Mouse (Mus musculus): ENCODE results near the gene Doc2g. TPM values are rescaled to one million over a fixed set of nuclear protein-coding genes. Genes with fewer than 3 reads are reported as not detected.
A peak's percentile ranks its signal among the peaks of the same experiment; 100 is the strongest.

The Doc2g gene
- polyA plus RNA-seq, 1 experiment from 2014 or later = 64.5 TPM

DNA sequence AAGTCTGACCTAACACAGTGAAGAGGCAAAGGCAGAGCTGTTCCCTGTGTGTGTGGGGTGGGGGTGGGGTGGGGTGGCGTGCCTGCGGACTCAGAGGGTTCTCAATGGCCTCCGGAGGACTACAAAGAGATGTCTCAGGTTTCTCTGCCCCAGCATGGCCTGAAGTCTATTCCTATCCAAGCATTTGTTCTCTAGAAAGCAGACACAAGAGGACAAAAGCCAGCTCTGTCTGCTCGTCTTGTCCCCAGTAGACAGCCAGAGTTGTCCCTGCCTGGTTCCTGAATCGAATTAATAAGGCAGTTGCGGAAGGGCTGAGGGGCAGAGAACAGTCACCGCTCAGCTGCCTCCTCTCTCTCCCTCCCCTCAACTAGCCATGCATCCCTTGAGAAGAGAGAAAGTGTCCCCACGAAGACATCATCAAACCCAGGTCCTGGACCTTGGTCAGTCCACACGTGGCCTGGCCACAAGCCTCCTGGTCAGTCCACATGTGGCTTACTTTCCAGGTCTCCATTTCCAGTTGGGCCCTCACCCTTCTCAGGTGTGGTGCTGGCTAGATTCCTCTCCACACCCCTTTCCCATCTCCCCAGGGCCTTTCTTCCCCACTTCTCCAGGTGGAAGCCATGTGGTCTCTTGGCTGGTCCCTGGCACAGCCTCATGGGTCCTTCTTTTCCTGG lies 19.4 kb upstream of the Doc2g start:
- Histone ChIP-seq H3K9me3 (replicated peaks; ENCODE audit: control insufficient read depth, low read length) (0 out of 2 replicates have a peak, but pooled peaks cover under 1% of the 10 kb centered on the region), H3K27me3 (ENCODE audit: control insufficient read depth, insufficient read depth, low read length) (no peaks in the 10 kb centered on the region), H3K4me1 (ENCODE audit: control insufficient read depth, insufficient read depth, low read length) (peaks cover 26% of the 10 kb centered on the region), H3K27ac (ENCODE audit: low read depth, low read length) (no peak overlapping the region), H3K9ac (ENCODE audit: low read depth, low read length) (no peak overlapping the region), H3K36me3 (ENCODE audit: control insufficient read depth, insufficient read depth, low read length) (peaks cover 3% of the 10 kb centered on the region; the same call in 1 of the 2 replicates), H3K4me3 (ENCODE audit: low read depth, low read length) (no peak overlapping the region), H3K4me2 (no peak overlapping the region)
- ATAC-seq (replicated peaks; ENCODE audit: insufficient number of reproducible peaks, low FRiP score, low TSS enrichment) = no peak
- WGBS (ENCODE audit: insufficient replicate concordance) = 56% methylated on average over 9 of the region's 9 CpGs

DNA sequence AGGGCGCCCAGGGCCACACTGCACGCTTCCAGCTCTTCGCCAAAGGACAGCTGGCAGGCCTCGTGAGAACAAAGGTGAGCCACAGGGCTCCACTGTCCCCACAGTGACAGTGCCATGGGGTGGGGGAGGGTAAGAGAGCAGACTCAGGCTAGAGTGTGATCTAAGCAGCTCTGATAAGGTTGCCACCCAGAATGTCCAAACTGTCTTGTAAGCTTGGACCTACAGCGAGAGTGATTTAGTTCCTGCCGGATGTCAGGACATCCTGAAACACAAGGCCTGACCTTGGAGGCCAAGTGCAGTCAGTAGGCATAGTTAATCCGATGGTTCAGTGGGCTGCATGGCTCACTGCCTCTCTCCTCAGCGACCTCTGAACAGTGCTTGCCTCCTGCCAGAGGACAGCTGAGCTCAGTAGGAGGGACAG lies 17.8 kb upstream of the Doc2g start:
- Histone ChIP-seq H3K9me3 (replicated peaks; ENCODE audit: control insufficient read depth, low read length) (0 out of 2 replicates have a peak, but pooled peaks cover 2% of the 10 kb centered on the region), H3K4me1 (ENCODE audit: control insufficient read depth, insufficient read depth, low read length) (peaks cover 26% of the 10 kb centered on the region), H3K4me2 (no peak overlapping the region), H3K9ac (ENCODE audit: low read depth, low read length) (0 out of 2 replicates have a peak overlapping the region, but pooled peaks have one; percentile 1), H3K36me3 (ENCODE audit: control insufficient read depth, insufficient read depth, low read length) (peaks cover 3% of the 10 kb centered on the region; the same call in 1 of the 2 replicates), H3K27me3 (ENCODE audit: control insufficient read depth, insufficient read depth, low read length) (no peaks in the 10 kb centered on the region), H3K4me3 (ENCODE audit: low read depth, low read length) (no peak overlapping the region), H3K27ac (ENCODE audit: low read depth, low read length) (peak overlapping the region; percentile 11)
- 29% methylated on average over 8 of the region's 8 CpGs for WGBS (ENCODE audit: insufficient replicate concordance)
- ATAC-seq (replicated peaks; ENCODE audit: insufficient number of reproducible peaks, low FRiP score, low TSS enrichment) = no peak

DNA sequence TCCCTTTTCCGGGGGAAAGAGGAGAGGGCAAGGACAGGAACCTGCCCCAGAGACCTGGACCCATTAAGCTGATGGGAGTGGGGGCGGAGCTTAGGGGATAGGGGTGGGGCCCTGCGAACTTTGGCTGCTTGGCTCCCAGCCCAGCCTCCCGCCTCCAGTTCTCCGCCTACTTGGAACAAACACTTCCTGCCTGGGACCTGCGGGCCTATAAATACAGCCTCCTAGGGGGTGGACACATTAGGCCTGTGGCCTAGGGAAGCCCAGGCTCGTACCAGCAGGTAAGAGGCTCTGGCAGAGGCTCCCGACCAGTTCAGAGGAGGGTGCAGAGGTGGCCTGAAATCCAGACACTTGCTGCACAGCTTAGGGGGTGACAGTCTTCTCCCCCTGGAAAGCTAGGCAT lies 16.8 kb upstream of the Doc2g start, which contains the start of gene Acy3:
TSS of gene Acy3 (plus strand) at position 237 of the 400 bp plus-strand sequence.
- peak within 1 kb of the TSS; percentile 27 for H3K4me2 ChIP-seq
- peaks cover 3% of the 10 kb centered on the region; the same call in 1 of the 2 replicates for H3K36me3 ChIP-seq (ENCODE audit: control insufficient read depth, insufficient read depth, low read length)
- no peak within 1 kb of the TSS for H3K4me3 ChIP-seq (ENCODE audit: low read depth, low read length)
- H3K27ac ChIP-seq (ENCODE audit: low read depth, low read length) = peak within 1 kb of the TSS; percentile 11
- ATAC-seq (replicated peaks; ENCODE audit: insufficient number of reproducible peaks, low FRiP score, low TSS enrichment) = peak; percentile 39; the same call in 1 of the 2 replicates
- no peaks in the 10 kb centered on the region for H3K27me3 ChIP-seq (ENCODE audit: control insufficient read depth, insufficient read depth, low read length)
- 17% methylated on average over 8 of the region's 8 CpGs for WGBS (ENCODE audit: insufficient replicate concordance)
- peak within 1 kb of the TSS; percentile 30 for H3K9ac ChIP-seq (ENCODE audit: low read depth, low read length)
- H3K9me3 ChIP-seq (replicated peaks; ENCODE audit: control insufficient read depth, low read length) = 0 out of 2 replicates have a peak, but pooled peaks cover 2% of the 10 kb centered on the region
- peaks cover 26% of the 10 kb centered on the region for H3K4me1 ChIP-seq (ENCODE audit: control insufficient read depth, insufficient read depth, low read length)

DNA sequence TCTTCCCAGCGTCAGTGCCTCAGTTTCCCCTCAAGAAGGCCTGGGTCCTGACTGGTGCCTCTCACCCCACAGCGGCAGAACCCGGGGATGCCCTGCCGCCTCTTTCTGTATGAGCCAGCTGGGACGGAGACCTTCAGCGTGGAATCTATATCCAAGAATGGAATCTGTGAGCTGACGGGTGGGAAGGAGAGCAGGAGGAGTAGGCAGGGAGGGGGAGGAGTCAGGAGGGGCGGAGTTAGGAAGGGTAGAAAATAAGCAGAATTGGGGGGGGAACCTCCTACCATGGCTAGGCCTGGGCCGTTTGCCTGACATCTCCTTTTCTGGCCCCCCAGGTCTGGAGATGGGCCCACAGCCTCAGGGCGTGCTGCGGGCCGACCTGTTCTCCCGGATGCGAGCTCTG lies 15.0 kb upstream of the Doc2g start:
- Histone ChIP-seq H3K27me3 (ENCODE audit: control insufficient read depth, insufficient read depth, low read length) (no peaks in the 10 kb centered on the region; the same call in 1 of the 2 replicates), H3K4me2 (no peak overlapping the region), H3K4me1 (ENCODE audit: control insufficient read depth, insufficient read depth, low read length) (peaks cover 26% of the 10 kb centered on the region), H3K36me3 (ENCODE audit: control insufficient read depth, insufficient read depth, low read length) (peaks cover 3% of the 10 kb centered on the region; the same call in 1 of the 2 replicates), H3K9me3 (replicated peaks; ENCODE audit: control insufficient read depth, low read length) (0 out of 2 replicates have a peak, but pooled peaks cover 2% of the 10 kb centered on the region), H3K4me3 (ENCODE audit: low read depth, low read length) (no peak overlapping the region), H3K27ac (ENCODE audit: low read depth, low read length) (no peak overlapping the region), H3K9ac (ENCODE audit: low read depth, low read length) (no peak overlapping the region)
- WGBS (ENCODE audit: insufficient replicate concordance) = 76% methylated on average over 14 of the region's 14 CpGs
- no peak for ATAC-seq (replicated peaks; ENCODE audit: insufficient number of reproducible peaks, low FRiP score, low TSS enrichment)

DNA sequence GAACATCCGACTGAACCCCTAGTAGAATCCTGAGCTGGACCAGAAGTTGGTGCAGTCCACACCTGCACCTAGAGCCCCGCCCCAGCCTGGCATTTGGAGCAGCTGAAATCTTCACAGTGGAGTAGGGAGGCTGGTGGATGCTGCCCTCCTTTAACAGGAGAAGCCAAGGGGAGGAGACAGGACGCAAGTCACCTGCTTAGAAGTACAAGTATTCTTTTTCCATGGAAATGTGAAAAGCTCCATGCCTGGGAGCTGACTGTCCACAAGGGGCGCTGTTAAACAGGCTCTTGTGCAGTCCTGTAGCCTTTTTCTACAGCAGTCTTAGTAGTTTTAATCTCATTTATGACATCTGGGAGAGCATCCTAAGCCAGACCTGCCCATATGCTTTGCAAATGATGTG lies 14.4 kb upstream of the Doc2g start:
- WGBS (ENCODE audit: insufficient replicate concordance) = 80% methylated on average over 4 of the region's 4 CpGs
- H3K4me1 ChIP-seq (ENCODE audit: control insufficient read depth, insufficient read depth, low read length) = peaks cover 23% of the 10 kb centered on the region
- 0 out of 2 replicates have a peak, but pooled peaks cover 2% of the 10 kb centered on the region for H3K9me3 ChIP-seq (replicated peaks; ENCODE audit: control insufficient read depth, low read length)
- H3K4me2 ChIP-seq = no peak overlapping the region
- ATAC-seq (replicated peaks; ENCODE audit: insufficient number of reproducible peaks, low FRiP score, low TSS enrichment) = no peak
- no peak overlapping the region for H3K27ac ChIP-seq (ENCODE audit: low read depth, low read length)
- H3K36me3 ChIP-seq (ENCODE audit: control insufficient read depth, insufficient read depth, low read length) = peaks cover 3% of the 10 kb centered on the region; the same call in 1 of the 2 replicates
- H3K9ac ChIP-seq (ENCODE audit: low read depth, low read length) = no peak overlapping the region
- H3K27me3 ChIP-seq (ENCODE audit: control insufficient read depth, insufficient read depth, low read length) = no peaks in the 10 kb centered on the region; the same call in 1 of the 2 replicates
- H3K4me3 ChIP-seq (ENCODE audit: low read depth, low read length) = no peak overlapping the region

DNA sequence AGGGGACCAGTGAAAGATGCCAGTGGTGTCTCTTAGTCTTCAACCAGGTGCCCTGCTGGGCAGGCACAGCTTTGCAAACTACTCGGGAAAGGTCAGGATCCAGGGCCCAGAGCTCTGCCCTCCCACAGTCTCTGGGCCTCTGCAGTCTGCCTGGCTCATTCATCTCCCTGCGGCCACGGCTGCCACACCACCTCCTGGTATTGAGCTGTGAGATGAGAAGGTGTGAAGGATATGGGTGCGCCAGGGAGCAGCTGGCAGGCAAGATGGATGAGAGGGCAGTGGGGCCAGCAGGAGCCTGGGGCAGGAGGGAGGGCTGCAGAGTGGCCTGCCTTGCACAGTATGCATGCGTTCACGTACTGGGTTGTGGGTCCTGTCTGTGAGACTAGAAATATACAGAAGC lies 12.3 kb upstream of the Doc2g start:
- WGBS (ENCODE audit: insufficient replicate concordance) = 51% methylated on average over 6 of the region's 6 CpGs
- H3K4me1 ChIP-seq (ENCODE audit: control insufficient read depth, insufficient read depth, low read length) = peaks cover 12% of the 10 kb centered on the region
- no peak for ATAC-seq (replicated peaks; ENCODE audit: insufficient number of reproducible peaks, low FRiP score, low TSS enrichment)
- H3K4me2 ChIP-seq = no peak overlapping the region
- no peak overlapping the region for H3K4me3 ChIP-seq (ENCODE audit: low read depth, low read length)
- peaks cover 3% of the 10 kb centered on the region; the same call in 1 of the 2 replicates for H3K36me3 ChIP-seq (ENCODE audit: control insufficient read depth, insufficient read depth, low read length)
- H3K9me3 ChIP-seq (replicated peaks; ENCODE audit: control insufficient read depth, low read length) = 0 out of 2 replicates have a peak, but pooled peaks cover 2% of the 10 kb centered on the region
- no peak overlapping the region for H3K27ac ChIP-seq (ENCODE audit: low read depth, low read length)
- H3K27me3 ChIP-seq (ENCODE audit: control insufficient read depth, insufficient read depth, low read length) = no peaks in the 10 kb centered on the region; the same call in 1 of the 2 replicates
- H3K9ac ChIP-seq (ENCODE audit: low read depth, low read length) = peak overlapping the region; percentile 8; the same call in 1 of the 2 replicates

DNA sequence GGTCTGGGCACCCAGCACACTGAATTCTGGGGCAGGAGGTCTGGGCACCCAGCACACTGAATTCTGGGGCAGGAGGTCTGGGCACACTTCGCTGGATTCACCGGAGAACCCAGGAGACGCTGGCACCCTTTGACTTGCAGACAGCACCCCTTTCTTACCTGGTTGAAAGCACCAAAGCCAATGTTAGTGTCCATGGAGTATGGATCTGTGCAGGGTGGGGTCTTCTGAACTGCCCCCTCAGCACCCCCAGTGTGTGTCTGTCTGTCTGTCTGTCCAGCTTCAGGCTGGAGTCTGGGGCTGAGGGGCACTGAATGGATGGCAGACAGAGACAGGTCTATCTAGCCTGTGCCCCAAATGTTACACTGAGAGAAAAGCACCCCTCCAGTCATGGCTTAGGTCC lies 11.6 kb upstream of the Doc2g start:
- 89% methylated on average over 3 of the region's 3 CpGs for WGBS (ENCODE audit: insufficient replicate concordance)
- H3K9ac ChIP-seq (ENCODE audit: low read depth, low read length) = no peak overlapping the region
- no peak overlapping the region for H3K27ac ChIP-seq (ENCODE audit: low read depth, low read length)
- no peak for ATAC-seq (replicated peaks; ENCODE audit: insufficient number of reproducible peaks, low FRiP score, low TSS enrichment)
- H3K4me3 ChIP-seq (ENCODE audit: low read depth, low read length) = no peak overlapping the region
- no peak overlapping the region for H3K4me2 ChIP-seq
- 0 out of 2 replicates have a peak, but pooled peaks cover 2% of the 10 kb centered on the region for H3K9me3 ChIP-seq (replicated peaks; ENCODE audit: control insufficient read depth, low read length)
- H3K36me3 ChIP-seq (ENCODE audit: control insufficient read depth, insufficient read depth, low read length) = peaks cover 3% of the 10 kb centered on the region; the same call in 1 of the 2 replicates
- peaks cover 5% of the 10 kb centered on the region for H3K4me1 ChIP-seq (ENCODE audit: control insufficient read depth, insufficient read depth, low read length)
- H3K27me3 ChIP-seq (ENCODE audit: control insufficient read depth, insufficient read depth, low read length) = no peaks in the 10 kb centered on the region; the same call in 1 of the 2 replicates

DNA sequence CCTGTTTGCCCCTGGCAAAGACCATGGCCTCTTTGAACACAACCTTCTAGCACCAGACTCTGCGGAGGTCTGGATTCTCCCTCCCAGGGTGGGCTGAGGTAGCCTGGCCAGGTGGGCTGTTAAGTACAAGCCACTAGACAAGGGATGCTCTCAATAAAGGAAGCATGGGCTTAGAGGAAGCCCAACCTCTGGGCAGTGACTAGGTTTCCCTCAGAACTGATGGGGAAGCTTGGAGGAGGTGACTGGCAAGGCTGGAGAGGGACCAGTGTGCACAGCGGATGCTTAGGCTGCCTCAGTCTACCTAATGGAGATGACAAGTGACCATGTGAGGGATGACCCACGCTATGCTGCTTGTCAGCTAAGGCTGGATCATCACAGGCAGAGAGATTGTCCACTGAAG lies 11.1 kb upstream of the Doc2g start:
- Histone ChIP-seq H3K4me1 (ENCODE audit: control insufficient read depth, insufficient read depth, low read length) (peaks cover 1% of the 10 kb centered on the region), H3K27me3 (ENCODE audit: control insufficient read depth, insufficient read depth, low read length) (no peaks in the 10 kb centered on the region; the same call in 1 of the 2 replicates), H3K9me3 (replicated peaks; ENCODE audit: control insufficient read depth, low read length) (0 out of 2 replicates have a peak, but pooled peaks cover 2% of the 10 kb centered on the region), H3K4me3 (ENCODE audit: low read depth, low read length) (no peak overlapping the region), H3K9ac (ENCODE audit: low read depth, low read length) (no peak overlapping the region), H3K36me3 (ENCODE audit: control insufficient read depth, insufficient read depth, low read length) (peaks cover 3% of the 10 kb centered on the region; the same call in 1 of the 2 replicates), H3K27ac (ENCODE audit: low read depth, low read length) (no peak overlapping the region), H3K4me2 (no peak overlapping the region)
- no peak for ATAC-seq (replicated peaks; ENCODE audit: insufficient number of reproducible peaks, low FRiP score, low TSS enrichment)
- WGBS (ENCODE audit: insufficient replicate concordance) = 79% methylated on average over 3 of the region's 3 CpGs
